Mouse (Mus musculus): ENCODE measurements at regions not wholly inside any gene's neighbourhood (a gene's known extent, or its start where the extent isn't known, plus 50 kb on each side); places are given as distances from the start of the nearest gene placed in this dataset.

DNA sequence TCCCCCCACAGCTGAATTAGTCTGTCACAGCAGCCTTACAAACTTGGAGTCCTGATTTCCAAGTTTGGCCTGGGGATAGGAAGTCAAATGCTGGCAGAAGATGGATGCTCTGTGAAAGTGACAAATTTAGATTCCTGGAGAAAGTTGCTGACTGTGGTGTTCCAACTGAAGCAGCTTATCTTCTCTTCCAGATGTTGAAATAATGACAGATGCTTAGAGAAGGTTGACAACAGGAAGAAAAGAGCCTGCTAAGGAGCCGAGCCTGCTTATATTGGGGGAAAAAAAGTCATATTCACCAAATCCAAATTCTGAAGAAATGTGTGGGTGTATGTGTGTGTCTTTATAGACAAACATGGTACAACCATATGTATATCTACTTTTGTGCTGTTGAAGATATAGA, 1380.4 kb upstream of the Cdh8 start:
- no peaks in the 10 kb centered on the region for H3K27me3 ChIP-seq (ENCODE audit: control insufficient read depth, insufficient read depth, low read length)
- H3K9me3 ChIP-seq (replicated peaks; ENCODE audit: control insufficient read depth, low read length): no peaks in the 10 kb centered on the region
- no peaks in the 10 kb centered on the region for H3K36me3 ChIP-seq (ENCODE audit: control insufficient read depth, insufficient read depth, low read length)
- H3K9ac ChIP-seq (ENCODE audit: low read length): no peak overlapping the region
- H3K27ac ChIP-seq (ENCODE audit: low read length): no peak overlapping the region
- 42% methylated on average over 1 of the region's 1 CpGs for WGBS
- no peak overlapping the region for H3K4me3 ChIP-seq (replicated peaks; ENCODE audit: low read length)
- H3K4me2 ChIP-seq (ENCODE audit: low read depth, low read length): no peak overlapping the region
- H3K4me1 ChIP-seq (ENCODE audit: control insufficient read depth, insufficient read depth, low read length): no peaks in the 10 kb centered on the region
- ATAC-seq (ENCODE audit: insufficient read depth, low FRiP score): no peak

DNA sequence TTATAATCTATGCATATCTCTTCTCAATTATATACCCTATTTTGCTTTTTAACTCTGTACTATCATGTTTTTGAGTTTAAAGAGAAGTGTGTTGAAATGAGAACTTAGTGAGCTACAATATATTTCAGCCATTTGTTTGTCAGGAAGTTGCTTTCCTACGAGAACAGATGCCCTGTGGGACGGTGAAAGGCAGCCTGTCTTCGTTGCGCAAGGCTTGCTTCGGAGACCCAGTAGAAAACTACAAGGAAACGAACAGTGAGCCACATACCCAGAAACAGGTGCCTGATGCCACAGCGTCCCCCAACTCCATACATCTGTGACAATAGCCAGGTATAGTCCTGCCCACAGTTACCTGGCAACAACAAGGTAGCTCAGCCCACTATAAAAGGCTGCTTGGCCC, 1377.7 kb upstream of the Cdh8 start:
- Histone ChIP-seq H3K4me2 (ENCODE audit: low read depth, low read length) (no peak overlapping the region), H3K9ac (ENCODE audit: low read length) (no peak overlapping the region), H3K4me3 (replicated peaks; ENCODE audit: low read length) (no peak overlapping the region), H3K27ac (ENCODE audit: low read length) (no peak overlapping the region), H3K4me1 (ENCODE audit: control insufficient read depth, insufficient read depth, low read length) (no peaks in the 10 kb centered on the region), H3K9me3 (replicated peaks; ENCODE audit: control insufficient read depth, low read length) (no peaks in the 10 kb centered on the region), H3K36me3 (ENCODE audit: control insufficient read depth, insufficient read depth, low read length) (no peaks in the 10 kb centered on the region), H3K27me3 (ENCODE audit: control insufficient read depth, insufficient read depth, low read length) (no peaks in the 10 kb centered on the region)
- ATAC-seq (ENCODE audit: insufficient read depth, low FRiP score): no peak
- WGBS: 83% methylated on average over 7 of the region's 7 CpGs

DNA sequence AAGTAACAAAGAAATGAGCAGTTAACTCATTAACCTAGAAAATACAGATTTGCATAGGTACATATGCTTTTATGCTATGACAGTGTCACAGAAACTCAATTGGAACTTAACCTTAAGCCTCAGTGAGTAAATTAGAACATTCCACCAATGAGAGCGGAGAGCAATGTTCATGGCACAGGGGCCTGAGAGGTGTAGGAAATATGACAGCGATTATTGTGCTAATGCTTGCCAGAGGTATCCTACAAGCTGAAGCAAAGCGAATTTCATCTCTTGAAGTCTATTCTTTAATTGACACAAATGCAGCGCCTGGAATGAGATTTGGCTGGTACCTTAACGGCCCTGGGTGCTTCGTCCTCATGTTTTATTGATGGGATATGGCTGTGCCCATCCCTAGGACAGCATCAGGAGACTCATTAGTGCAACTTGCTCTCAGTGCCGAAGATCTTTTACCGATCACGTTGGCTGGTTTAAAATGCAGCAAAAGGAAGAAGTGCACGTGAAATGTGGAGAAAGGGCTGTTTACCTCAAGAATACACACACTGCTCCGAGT, 1374.4 kb upstream of the Cdh8 start:
- ATAC-seq (ENCODE audit: insufficient read depth, low FRiP score): no peak
- no peak overlapping the region for H3K9ac ChIP-seq (ENCODE audit: low read length)
- 79% methylated on average over 11 of the region's 11 CpGs for WGBS
- H3K27ac ChIP-seq (ENCODE audit: low read length): no peak overlapping the region
- H3K4me2 ChIP-seq (ENCODE audit: low read depth, low read length): no peak overlapping the region
- no peaks in the 10 kb centered on the region for H3K4me1 ChIP-seq (ENCODE audit: control insufficient read depth, insufficient read depth, low read length)
- no peak overlapping the region for H3K4me3 ChIP-seq (replicated peaks; ENCODE audit: low read length)
- H3K27me3 ChIP-seq (ENCODE audit: control insufficient read depth, insufficient read depth, low read length): no peaks in the 10 kb centered on the region
- no peaks in the 10 kb centered on the region for H3K9me3 ChIP-seq (replicated peaks; ENCODE audit: control insufficient read depth, low read length)
- no peaks in the 10 kb centered on the region for H3K36me3 ChIP-seq (ENCODE audit: control insufficient read depth, insufficient read depth, low read length)

DNA sequence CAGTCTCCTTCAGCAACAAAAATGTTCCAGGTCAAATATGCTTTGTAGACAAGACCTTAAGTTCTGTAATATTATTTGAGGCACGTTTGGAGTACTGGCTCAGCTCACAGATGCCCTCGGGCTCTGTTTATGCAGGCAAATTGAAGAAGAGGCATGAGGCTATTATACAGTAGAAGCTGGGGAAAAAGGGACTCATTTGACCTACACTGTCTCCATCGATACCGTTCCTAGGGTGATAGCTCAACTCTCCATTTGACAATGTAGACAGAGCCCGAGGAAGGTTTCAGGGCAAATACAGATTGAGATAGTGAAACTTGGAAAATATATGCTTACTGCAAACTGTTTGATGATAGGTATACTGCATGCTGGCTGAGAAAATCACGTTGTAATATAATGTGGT, 1371.9 kb upstream of the Cdh8 start:
- WGBS: 72% methylated on average over 6 of the region's 6 CpGs
- H3K27me3 ChIP-seq (ENCODE audit: control insufficient read depth, insufficient read depth, low read length): no peaks in the 10 kb centered on the region
- H3K4me1 ChIP-seq (ENCODE audit: control insufficient read depth, insufficient read depth, low read length): no peaks in the 10 kb centered on the region
- no peaks in the 10 kb centered on the region for H3K9me3 ChIP-seq (replicated peaks; ENCODE audit: control insufficient read depth, low read length)
- H3K4me2 ChIP-seq (ENCODE audit: low read depth, low read length): no peak overlapping the region
- H3K27ac ChIP-seq (ENCODE audit: low read length): no peak overlapping the region
- no peaks in the 10 kb centered on the region for H3K36me3 ChIP-seq (ENCODE audit: control insufficient read depth, insufficient read depth, low read length)
- ATAC-seq (ENCODE audit: insufficient read depth, low FRiP score): no peak
- no peak overlapping the region for H3K9ac ChIP-seq (ENCODE audit: low read length)
- no peak overlapping the region for H3K4me3 ChIP-seq (replicated peaks; ENCODE audit: low read length)

DNA sequence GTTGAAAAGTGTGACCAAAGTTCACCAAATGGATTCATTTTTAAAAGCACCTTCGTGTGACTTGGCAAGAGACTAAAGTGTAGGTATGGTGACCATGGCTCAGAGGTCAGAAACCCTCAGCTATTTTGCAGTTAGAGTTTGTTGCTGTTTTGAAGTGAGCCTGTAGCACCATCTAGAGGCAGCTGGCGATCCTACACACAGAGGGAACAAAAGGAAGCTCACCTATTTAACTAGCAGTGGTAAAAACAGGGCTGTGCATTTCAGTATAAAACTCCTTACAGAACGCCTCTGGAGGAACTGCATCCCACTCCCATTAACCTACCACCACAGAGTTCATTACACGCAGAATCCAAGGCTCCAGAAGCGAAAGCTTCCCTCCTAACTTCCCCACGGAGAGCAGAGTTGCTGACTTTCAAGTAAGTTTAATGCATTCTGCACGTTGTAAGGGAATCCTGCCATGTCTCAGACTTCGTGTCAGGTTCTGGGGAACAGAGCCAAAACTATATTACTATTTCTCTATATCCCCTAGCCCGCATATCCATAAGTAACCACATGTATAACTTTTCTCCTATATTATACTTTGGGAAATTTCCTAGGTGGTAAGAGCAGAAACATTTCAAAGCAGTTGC, 1356.6 kb upstream of the Cdh8 start:
- Histone ChIP-seq H3K4me2 (ENCODE audit: low read depth, low read length) (peak overlapping the region; percentile 46), H3K9ac (ENCODE audit: low read length) (no peak overlapping the region; the same call in 1 of the 2 replicates), H3K27me3 (ENCODE audit: control insufficient read depth, insufficient read depth, low read length) (no peaks in the 10 kb centered on the region), H3K4me1 (ENCODE audit: control insufficient read depth, insufficient read depth, low read length) (no peaks in the 10 kb centered on the region), H3K9me3 (replicated peaks; ENCODE audit: control insufficient read depth, low read length) (no peaks in the 10 kb centered on the region), H3K36me3 (ENCODE audit: control insufficient read depth, insufficient read depth, low read length) (no peaks in the 10 kb centered on the region), H3K27ac (ENCODE audit: low read length) (no peak overlapping the region), H3K4me3 (replicated peaks; ENCODE audit: low read length) (peak overlapping the region; percentile 28; the same call in 1 of the 2 replicates)
- 21% methylated on average over 9 of the region's 9 CpGs for WGBS
- ATAC-seq (ENCODE audit: insufficient read depth, low FRiP score): no peak

DNA sequence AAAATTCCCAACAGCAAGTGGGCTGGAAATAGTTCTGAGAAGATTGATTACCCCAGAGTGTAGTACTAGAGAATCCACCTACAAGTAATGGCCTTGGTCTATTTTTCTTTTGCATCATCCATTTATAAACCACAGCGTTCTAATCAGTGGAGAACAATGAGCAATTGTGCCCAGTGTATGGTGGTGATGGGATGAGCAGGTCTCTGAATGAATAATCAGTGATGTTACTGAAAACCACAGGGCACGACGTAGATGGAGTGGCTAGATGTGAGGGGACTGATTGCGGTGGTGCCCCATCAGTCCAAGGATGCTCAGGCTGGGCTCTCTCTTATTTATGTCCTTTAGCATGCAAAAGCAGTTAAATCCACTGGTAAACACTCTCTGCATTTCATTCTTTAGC, 1353.3 kb upstream of the Cdh8 start:
- Histone ChIP-seq H3K9ac (ENCODE audit: low read length) (no peak overlapping the region), H3K4me3 (replicated peaks; ENCODE audit: low read length) (no peak overlapping the region), H3K4me1 (ENCODE audit: control insufficient read depth, insufficient read depth, low read length) (no peaks in the 10 kb centered on the region), H3K27ac (ENCODE audit: low read length) (no peak overlapping the region), H3K36me3 (ENCODE audit: control insufficient read depth, insufficient read depth, low read length) (no peaks in the 10 kb centered on the region), H3K9me3 (replicated peaks; ENCODE audit: control insufficient read depth, low read length) (no peaks in the 10 kb centered on the region), H3K27me3 (ENCODE audit: control insufficient read depth, insufficient read depth, low read length) (no peaks in the 10 kb centered on the region), H3K4me2 (ENCODE audit: low read depth, low read length) (no peak overlapping the region)
- no peak for ATAC-seq (ENCODE audit: insufficient read depth, low FRiP score)
- 72% methylated on average over 4 of the region's 4 CpGs for WGBS

DNA sequence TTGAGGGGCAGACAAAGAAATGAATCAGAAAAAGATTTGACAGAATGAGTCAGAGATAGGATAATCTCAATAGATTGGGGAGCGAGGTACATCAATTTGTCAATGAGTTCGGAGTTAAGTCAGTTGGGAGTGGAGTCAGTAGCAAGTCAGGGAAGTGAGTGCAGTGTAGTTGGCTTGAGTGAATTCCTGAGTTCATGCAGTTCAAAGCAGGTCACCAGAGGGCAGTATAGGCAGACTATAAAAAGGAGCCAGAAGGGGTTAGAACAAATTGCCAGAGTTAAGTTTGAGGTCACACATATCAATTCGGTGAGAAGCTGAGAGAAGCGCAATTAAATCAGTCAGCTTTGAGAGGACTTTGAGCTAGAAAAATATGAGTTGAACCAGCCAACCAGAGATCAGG, 1317.7 kb upstream of the Cdh8 start:
- H3K4me1 ChIP-seq (ENCODE audit: control insufficient read depth, insufficient read depth, low read length): no peaks in the 10 kb centered on the region
- H3K4me2 ChIP-seq (ENCODE audit: low read depth, low read length): no peak overlapping the region
- no peaks in the 10 kb centered on the region for H3K9me3 ChIP-seq (replicated peaks; ENCODE audit: control insufficient read depth, low read length)
- no peaks in the 10 kb centered on the region for H3K36me3 ChIP-seq (ENCODE audit: control insufficient read depth, insufficient read depth, low read length)
- no peak overlapping the region for H3K4me3 ChIP-seq (replicated peaks; ENCODE audit: low read length)
- ATAC-seq (ENCODE audit: insufficient read depth, low FRiP score): no peak
- H3K27ac ChIP-seq (ENCODE audit: low read length): no peak overlapping the region
- no peaks in the 10 kb centered on the region for H3K27me3 ChIP-seq (ENCODE audit: control insufficient read depth, insufficient read depth, low read length)
- WGBS: 75% methylated on average over 4 of the region's 4 CpGs
- no peak overlapping the region for H3K9ac ChIP-seq (ENCODE audit: low read length)

DNA sequence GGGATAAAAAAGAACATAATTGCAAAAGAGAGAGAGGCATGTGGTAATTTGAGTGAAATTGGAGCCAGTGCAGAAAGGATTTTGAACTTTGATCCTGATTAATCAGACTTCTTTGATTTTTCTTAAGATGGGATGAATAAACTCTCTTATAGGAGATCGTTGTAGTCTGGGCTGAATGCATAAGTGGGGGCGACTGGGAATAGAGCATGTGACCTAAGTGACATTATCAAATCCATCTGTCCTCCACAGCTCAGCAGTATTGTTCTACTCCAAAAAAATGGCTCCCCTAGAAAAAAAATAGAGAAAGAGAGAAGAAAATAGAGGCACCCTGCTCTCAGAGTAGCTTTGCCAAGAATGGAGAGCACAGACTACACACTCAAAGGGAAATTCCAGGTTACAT, 1286.1 kb upstream of the Cdh8 start:
- 57% methylated on average over 2 of the region's 2 CpGs for WGBS
- Histone ChIP-seq H3K4me3 (replicated peaks; ENCODE audit: low read length) (no peak overlapping the region), H3K27me3 (ENCODE audit: control insufficient read depth, insufficient read depth, low read length) (no peaks in the 10 kb centered on the region), H3K9ac (ENCODE audit: low read length) (no peak overlapping the region), H3K4me1 (ENCODE audit: control insufficient read depth, insufficient read depth, low read length) (no peaks in the 10 kb centered on the region), H3K4me2 (ENCODE audit: low read depth, low read length) (no peak overlapping the region), H3K9me3 (replicated peaks; ENCODE audit: control insufficient read depth, low read length) (no peaks in the 10 kb centered on the region), H3K27ac (ENCODE audit: low read length) (no peak overlapping the region), H3K36me3 (ENCODE audit: control insufficient read depth, insufficient read depth, low read length) (no peaks in the 10 kb centered on the region)
- ATAC-seq (ENCODE audit: insufficient read depth, low FRiP score): no peak

DNA sequence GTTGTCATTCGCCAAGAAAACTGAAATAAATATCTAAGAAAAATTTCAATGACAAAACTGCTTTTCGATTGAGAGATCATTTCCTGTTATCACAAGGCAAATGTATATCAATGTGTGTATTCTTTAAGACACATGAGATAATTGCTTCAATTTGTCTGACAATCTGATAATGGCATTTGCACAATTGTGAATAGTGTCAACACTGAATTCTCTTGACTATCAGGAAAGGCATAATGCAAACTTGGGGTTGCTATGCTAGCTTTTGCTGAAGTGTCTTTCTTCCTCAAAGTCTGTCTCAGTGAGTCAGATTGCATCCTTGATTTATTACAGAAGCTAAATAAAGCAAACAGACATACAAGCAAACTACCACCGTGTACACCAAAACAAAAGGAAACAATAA, 1278.8 kb upstream of the Cdh8 start:
- Histone ChIP-seq H3K9me3 (replicated peaks; ENCODE audit: control insufficient read depth, low read length) (no peaks in the 10 kb centered on the region), H3K36me3 (ENCODE audit: control insufficient read depth, insufficient read depth, low read length) (no peaks in the 10 kb centered on the region), H3K27me3 (ENCODE audit: control insufficient read depth, insufficient read depth, low read length) (no peaks in the 10 kb centered on the region), H3K4me3 (replicated peaks; ENCODE audit: low read length) (no peak overlapping the region), H3K4me2 (ENCODE audit: low read depth, low read length) (no peak overlapping the region), H3K27ac (ENCODE audit: low read length) (no peak overlapping the region), H3K4me1 (ENCODE audit: control insufficient read depth, insufficient read depth, low read length) (no peaks in the 10 kb centered on the region), H3K9ac (ENCODE audit: low read length) (no peak overlapping the region)
- 69% methylated on average over 3 of the region's 3 CpGs for WGBS
- ATAC-seq (ENCODE audit: insufficient read depth, low FRiP score): no peak
